Mouse (Mus musculus) neural tube, embryonic 11.5 days (tissue): Measurements from ENCODE around the gene Pcgf2. TPM values are rescaled to one million over a fixed set of nuclear protein-coding genes. Genes with fewer than 3 reads are reported as not detected.

Source experiments
- ATAC-seq: fragments of 200-750 bp; cut with Nextera tagmentation; 2 replicates; pipeline ENCODE4 v1.8.0; 2017; ENCODE audit warnings: moderate number of reproducible peaks, mild to moderate bottlenecking, moderate TSS enrichment, moderate library complexity; ENCODE audit not compliant: insufficient read depth, low FRiP score, low TSS enrichment
- DNase-seq: peaks from one replicate; pipeline ENCODE4 v3.0.0-alpha.2; 2015; ENCODE audit warnings: low spot score
- H3K27ac ChIP-seq: fragments of 300-500 bp; sonication (generic); 2 replicates; pipeline ENCODE4 v1.5.1; 2014; ENCODE audit warnings: low read depth, mild to moderate bottlenecking, low read length
- H3K27me3 ChIP-seq: fragments of 300-500 bp; sonication (generic); 2 replicates; pipeline ENCODE4 v1.6.1; 2014; ENCODE audit warnings: mild to moderate bottlenecking, low read length, mixed read lengths; ENCODE audit not compliant: control insufficient read depth, insufficient read depth
- H3K36me3 ChIP-seq: fragments of 300-500 bp; sonication (generic); 2 replicates; pipeline ENCODE4 v1.6.1; 2014; ENCODE audit warnings: mild to moderate bottlenecking, low read length, moderate library complexity, mixed read lengths; ENCODE audit not compliant: control insufficient read depth, insufficient read depth
- H3K4me1 ChIP-seq: fragments of 300-500 bp; sonication (generic); 2 replicates; pipeline ENCODE4 v1.6.1; 2014; ENCODE audit warnings: low read length, mixed read lengths; ENCODE audit not compliant: control insufficient read depth, insufficient read depth
- H3K4me2 ChIP-seq: fragments of 300-500 bp; sonication (generic); 2 replicates; pipeline ENCODE4 v1.6.1; 2014; ENCODE audit warnings: low read depth, mild to moderate bottlenecking, moderate library complexity
- H3K4me3 ChIP-seq: fragments of 300-500 bp; sonication (generic); 2 replicates; pipeline ENCODE4 v1.5.1; 2014; ENCODE audit warnings: low read depth, low read length
- H3K9ac ChIP-seq: fragments of 300-500 bp; sonication (generic); 2 replicates; pipeline ENCODE4 v1.6.1; 2014; ENCODE audit warnings: mild to moderate bottlenecking, low read length
- H3K9me3 ChIP-seq: fragments of 300-500 bp; sonication (generic); 2 replicates; pipeline ENCODE4 v1.6.1; 2016; ENCODE audit warnings: low read length; ENCODE audit not compliant: control insufficient read depth
- WGBS: fragments of 180-500 bp; shearing (Covaris S2); extraction: QIAGEN DNeasy Blood & Tissue Kit; methylation state at CpG from one replicate; pipeline ENCODE4 v1.1.7; 2014; 5-methylcytosine and 5-hydroxymethylcytosine counted together
- polyA plus RNA-seq: library from polyadenylated mRNA; unstranded; fragments of >200 nt; fragmentation: Nextera tagmentation; extraction: Ambion mirVana; gene quantifications from 2 replicates; pipeline ENCODE4 v1.2.1, GENCODE M21; 2014

Pcgf2 gene
- polyA plus RNA-seq, 1 experiment from 2014 or later = 17.8 TPM

DNA sequence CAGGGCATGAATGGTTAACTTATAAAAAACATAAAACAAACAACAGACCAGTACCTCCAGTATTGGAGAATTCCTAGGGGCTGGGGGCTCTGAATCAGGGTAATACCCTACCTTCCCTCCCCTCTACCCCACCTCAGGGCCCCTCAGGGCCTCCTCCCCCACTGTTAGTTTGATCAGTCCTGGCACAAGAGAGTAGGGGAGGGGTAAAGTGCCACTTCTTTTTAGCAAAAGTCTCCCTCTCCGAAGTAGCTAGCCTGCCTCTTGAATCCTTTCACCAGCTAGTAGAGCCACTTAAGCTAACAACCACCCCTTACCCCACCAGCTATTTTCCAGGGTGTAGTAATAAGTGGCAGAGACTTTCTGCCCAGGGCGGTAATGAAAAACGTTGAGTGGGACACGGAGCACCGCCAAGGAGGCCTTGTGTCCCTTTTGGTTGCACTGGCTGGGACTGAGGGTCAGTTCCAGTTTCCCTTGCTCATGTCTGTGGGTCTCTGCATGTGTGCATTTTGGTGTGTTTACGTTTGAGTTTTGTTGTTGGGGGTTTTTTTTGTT, 17.7 kb downstream of the Pcgf2 start:
- WGBS = 81% methylated on average over 6 of the region's 6 CpGs

GRCm38 (mm10) chr11:97680430-97680829, 19.9 kb downstream of the Pcgf2 start:
- no peak overlapping the region for H3K4me3 ChIP-seq
- no peaks in the 10 kb centered on the region for H3K9me3 ChIP-seq
- H3K27me3 ChIP-seq = no peaks in the 10 kb centered on the region
- H3K27ac ChIP-seq = no peak overlapping the region
- H3K4me1 ChIP-seq = peaks cover 4% of the 10 kb centered on the region; the same call in 1 of the 2 replicates
- H3K4me2 ChIP-seq = no peak overlapping the region
- H3K9ac ChIP-seq = no peak overlapping the region
- DNase-seq (no peak), ATAC-seq (no peak)
- peaks cover 16% of the 10 kb centered on the region for H3K36me3 ChIP-seq
- 80% methylated on average over 12 of the region's 12 CpGs for WGBS

More for the DNA sequence above, 17.7 kb downstream of the Pcgf2 start:
- Histone ChIP-seq H3K27me3 (no peaks in the 10 kb centered on the region), H3K36me3 (peaks cover 13% of the 10 kb centered on the region), H3K9me3 (no peaks in the 10 kb centered on the region), H3K9ac (no peak overlapping the region), H3K27ac (no peak overlapping the region), H3K4me1 (peaks cover 8% of the 10 kb centered on the region; the same call in 1 of the 2 replicates), H3K4me3 (no peak overlapping the region), H3K4me2 (no peak overlapping the region)
- DNase-seq (no peak), ATAC-seq (no peak)

DNA sequence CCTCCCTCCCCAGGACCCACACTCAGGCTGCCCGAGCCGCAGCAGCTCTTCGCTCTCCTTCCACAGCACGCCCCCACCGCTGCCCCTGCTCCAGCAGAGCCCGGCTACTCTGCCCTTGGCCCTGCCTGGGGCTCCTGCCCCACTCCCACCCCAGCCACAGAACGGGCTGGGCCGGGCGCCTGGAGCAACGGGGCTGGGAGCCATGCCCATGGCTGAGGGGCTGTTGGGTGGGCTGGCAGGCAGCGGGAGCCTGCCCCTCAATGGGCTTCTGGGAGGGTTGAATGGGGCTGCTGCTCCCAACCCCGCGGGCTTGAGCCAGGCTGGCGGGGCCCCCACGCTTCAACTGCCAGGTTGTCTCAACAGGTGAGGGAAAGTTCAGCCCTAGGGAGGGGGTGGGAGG, 22.0 kb downstream of the Pcgf2 start:
- no peak for ATAC-seq
- no peak overlapping the region for H3K27ac ChIP-seq
- no peaks in the 10 kb centered on the region for H3K27me3 ChIP-seq
- 0 out of 2 replicates have a peak, but pooled peaks cover 2% of the 10 kb centered on the region for H3K4me1 ChIP-seq
- WGBS = 90% methylated on average over 12 of the region's 15 CpGs
- no peak overlapping the region for H3K4me3 ChIP-seq
- no peaks in the 10 kb centered on the region for H3K9me3 ChIP-seq
- no peak overlapping the region; the same call in 1 of the 2 replicates for H3K9ac ChIP-seq
- no peak overlapping the region for H3K4me2 ChIP-seq
- peaks cover 28% of the 10 kb centered on the region for H3K36me3 ChIP-seq
- no peak for DNase-seq

- H3K9me3 ChIP-seq = no peaks in the 10 kb centered on the region
- H3K27ac ChIP-seq = no peak overlapping the region
- H3K4me3 ChIP-seq = no peak overlapping the region
- peaks cover 29% of the 10 kb centered on the region for H3K36me3 ChIP-seq
- WGBS = 63% methylated on average over 8 of the region's 8 CpGs
- ATAC-seq (no peak), DNase-seq (no peak)
- H3K27me3 ChIP-seq = no peaks in the 10 kb centered on the region
- no peak overlapping the region for H3K4me2 ChIP-seq
- 0 out of 2 replicates have a peak, but pooled peaks cover 2% of the 10 kb centered on the region for H3K4me1 ChIP-seq
- H3K9ac ChIP-seq = no peak overlapping the region; the same call in 1 of the 2 replicates
Measured at GRCm38 (mm10) chr11:97677842-97678241, 22.5 kb downstream of the Pcgf2 start.

GRCm38 (mm10) chr11:97677381-97677780, 22.9 kb downstream of the Pcgf2 start:
- no peaks in the 10 kb centered on the region for H3K27me3 ChIP-seq
- DNase-seq (no peak), ATAC-seq (no peak)
- 45% methylated on average over 15 of the region's 15 CpGs for WGBS
- H3K36me3 ChIP-seq = peaks cover 29% of the 10 kb centered on the region
- H3K9me3 ChIP-seq = no peaks in the 10 kb centered on the region
- H3K9ac ChIP-seq = no peak overlapping the region
- no peak overlapping the region for H3K27ac ChIP-seq
- 0 out of 2 replicates have a peak, but pooled peaks cover 2% of the 10 kb centered on the region for H3K4me1 ChIP-seq
- no peak overlapping the region for H3K4me2 ChIP-seq
- H3K4me3 ChIP-seq = no peak overlapping the region

DNA sequence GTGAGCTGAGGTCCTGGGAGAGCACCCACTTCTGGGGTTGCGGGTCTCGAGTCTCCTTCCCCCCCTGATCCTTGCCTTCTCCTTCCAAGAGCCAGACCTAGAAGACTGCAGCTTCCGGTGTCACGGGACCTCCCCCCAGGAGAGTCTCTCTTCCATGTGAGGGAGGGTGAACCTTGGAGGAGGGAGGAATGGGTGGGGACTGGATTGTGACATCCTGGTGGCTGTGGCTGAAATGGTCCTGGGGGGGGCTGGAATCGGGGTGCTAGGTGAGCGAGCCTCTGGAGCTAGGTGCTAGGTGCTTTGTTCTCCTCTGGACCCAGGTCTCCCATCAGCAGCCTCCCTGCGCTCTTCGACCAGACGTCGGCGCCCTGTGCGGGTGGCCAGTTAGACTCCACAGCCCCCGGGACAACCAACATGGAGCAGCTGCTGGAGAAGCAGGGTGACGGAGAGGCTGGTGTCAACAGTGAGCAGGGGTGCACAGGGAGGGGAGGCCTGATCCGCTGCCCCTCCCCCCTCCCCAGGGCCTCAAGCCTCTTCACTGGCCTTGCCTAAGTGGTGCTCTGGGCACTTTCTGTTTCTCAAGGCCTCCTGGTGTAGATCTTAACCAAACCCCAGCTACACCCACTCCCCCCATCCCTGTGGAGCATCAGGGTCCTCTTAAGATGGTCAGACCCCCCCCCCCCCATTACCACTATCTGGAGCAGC, 24.1 kb downstream of the Pcgf2 start:
- H3K9ac ChIP-seq = no peak overlapping the region
- ATAC-seq (no peak), DNase-seq (no peak)
- H3K9me3 ChIP-seq = no peaks in the 10 kb centered on the region
- H3K36me3 ChIP-seq = peaks cover 31% of the 10 kb centered on the region
- 0 out of 2 replicates have a peak, but pooled peaks cover 2% of the 10 kb centered on the region for H3K4me1 ChIP-seq
- H3K27ac ChIP-seq = no peak overlapping the region
- no peak overlapping the region for H3K4me2 ChIP-seq
- no peaks in the 10 kb centered on the region for H3K27me3 ChIP-seq
- H3K4me3 ChIP-seq = no peak overlapping the region
- 87% methylated on average over 14 of the region's 15 CpGs for WGBS

DNA sequence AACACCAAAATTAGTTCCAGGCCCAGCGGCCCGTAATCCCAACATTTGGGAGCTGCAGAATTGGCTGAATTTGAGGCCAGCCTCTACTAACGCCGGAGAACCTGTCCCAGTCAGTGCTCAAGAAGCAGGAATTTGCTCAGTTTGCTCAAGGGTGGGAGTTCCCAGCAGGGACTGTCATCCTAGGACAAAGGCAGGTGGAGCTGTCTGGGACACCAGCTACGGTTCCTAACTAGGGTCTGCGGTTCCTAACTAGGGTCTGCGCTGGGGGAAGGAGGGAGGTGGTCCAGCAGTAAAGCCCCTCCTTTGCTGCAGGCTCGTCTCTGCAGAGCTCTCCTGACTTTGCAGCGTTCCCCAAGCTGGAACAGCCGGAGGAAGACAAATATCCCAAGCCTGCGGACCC, 27.1 kb downstream of the Pcgf2 start:
- H3K27me3 ChIP-seq = no peaks in the 10 kb centered on the region
- H3K4me1 ChIP-seq = 0 out of 2 replicates have a peak, but pooled peaks cover 2% of the 10 kb centered on the region
- DNase-seq (no peak), ATAC-seq (no peak)
- no peaks in the 10 kb centered on the region for H3K9me3 ChIP-seq
- no peak overlapping the region for H3K4me3 ChIP-seq
- no peak overlapping the region for H3K9ac ChIP-seq
- 94% methylated on average over 11 of the region's 11 CpGs for WGBS
- no peak overlapping the region for H3K4me2 ChIP-seq
- H3K36me3 ChIP-seq = peaks cover 22% of the 10 kb centered on the region
- H3K27ac ChIP-seq = no peak overlapping the region

DNA sequence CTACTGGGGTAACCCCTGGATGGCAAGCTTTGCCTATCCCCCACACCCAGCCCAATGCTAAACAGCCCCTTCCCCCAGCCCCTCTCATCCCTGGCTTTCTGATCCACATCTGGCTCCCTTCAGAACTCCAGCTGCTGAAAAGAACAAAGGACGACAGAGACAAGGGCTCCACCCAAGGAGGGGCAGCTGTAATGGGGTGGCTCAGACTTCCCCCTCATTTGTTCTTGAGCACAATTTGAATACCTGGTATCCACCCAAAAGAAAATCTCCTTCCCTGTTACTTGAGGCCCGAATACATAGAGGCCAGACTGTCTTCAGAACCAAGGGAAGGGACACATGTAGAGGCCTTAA, 29.1 kb downstream of the Pcgf2 start:
- no peak overlapping the region for H3K9ac ChIP-seq
- H3K4me3 ChIP-seq = no peak overlapping the region
- WGBS = 50% methylated on average over 2 of the region's 2 CpGs
- H3K27me3 ChIP-seq = no peaks in the 10 kb centered on the region
- no peaks in the 10 kb centered on the region for H3K9me3 ChIP-seq
- H3K4me2 ChIP-seq = no peak overlapping the region
- DNase-seq = no peak
- no peak for ATAC-seq
- no peak overlapping the region for H3K27ac ChIP-seq
- H3K4me1 ChIP-seq = no peaks in the 10 kb centered on the region
- peaks cover 23% of the 10 kb centered on the region for H3K36me3 ChIP-seq
